Mouse (Mus musculus) embryonic fibroblast, embryonic 13.5 days (primary cell): Measurements from ENCODE around the gene Vmn2r113. TPM values are rescaled to one million over a fixed set of nuclear protein-coding genes. Genes with fewer than 3 reads are reported as not detected.
"Not testable (repeated sequence)": the region's sequence is repeated elsewhere in the genome, so short reads cannot be mapped to it uniquely, and the experiment has no call there.

Source experiments
- H3K27ac ChIP-seq: 2 replicates; pipeline ENCODE4 v1.5.1; 2012; ENCODE audit warnings: low read length, control low read depth, inconsistent platforms; ENCODE audit not compliant: insufficient read depth
- H3K4me1 ChIP-seq: 2 replicates; pipeline ENCODE4 v1.6.1; 2011; ENCODE audit warnings: low read length; ENCODE audit not compliant: control insufficient read depth, insufficient read depth
- H3K4me3 ChIP-seq: 2 replicates; pipeline ENCODE4 v1.5.1; 2011; ENCODE audit warnings: mild to moderate bottlenecking, control low read depth, low read length; ENCODE audit not compliant: insufficient read depth
- polyA plus RNA-seq: library from polyadenylated mRNA; stranded (reverse); fragments of >200 nt; gene quantifications from 2 replicates; pipeline ENCODE4 v1.2.4, GENCODE M21; 2011; ENCODE audit warnings: low read depth; ENCODE audit not compliant: missing spikeins, insufficient read length

Gene Vmn2r113
- not detected in 2 replicates for polyA plus RNA-seq

- not testable (repeated sequence) for H3K4me1 ChIP-seq, H3K4me3 ChIP-seq, H3K27ac ChIP-seq
These were observed at the start of gene Vmn2r113 for GRCm38 (mm10) chr17:22942684-22943083. TSS of gene Vmn2r113 (plus strand) at chr17:22942984.

Other genes starting within 250 kb of the Vmn2r113 start
- gene Zfp945, start 75.8 kb upstream of the Vmn2r113 start, polyA plus RNA-seq = 13.5 and 20.1 TPM in 2 replicates
- not detected in 2 replicates for gene Vmn2r-ps130, start 118.2 kb downstream of the Vmn2r113 start, polyA plus RNA-seq